Mouse (Mus musculus) 3134 (cell line): ENCODE data around the gene Mapk1.
A peak's percentile ranks its signal among the peaks of the same experiment; 100 is the strongest.

Source experiments
- DNase-seq: peaks from one replicate; pipeline ENCODE4 v3.0.0-alpha.2; 2011; ENCODE audit warnings: low spot score; ENCODE audit not compliant: insufficient read length; ENCODE audit errors: extremely low read depth

Gene Mapk1

GRCm38 (mm10) chr16:17015111-17015852 lies 32.1 kb downstream of the Mapk1 start:
- no peak for DNase-seq

- DNase-seq, result no peak
These were observed 32.7 kb downstream of the Mapk1 start for GRCm38 (mm10) chr16:17015853-17016230.

GRCm38 (mm10) chr16:17018071-17018470 lies 34.9 kb downstream of the Mapk1 start:
- DNase-seq, result no peak

GRCm38 (mm10) chr16:17024469-17025148 lies 41.4 kb downstream of the Mapk1 start:
- peak; percentile 23 for DNase-seq

- DNase-seq, result no peak
These were observed 47.0 kb downstream of the Mapk1 start for GRCm38 (mm10) chr16:17029971-17030695.

GRCm38 (mm10) chr16:17033754-17034153 lies 50.6 kb downstream of the Mapk1 start:
- no peak for DNase-seq

- DNase-seq, result no peak
These were observed 57.5 kb downstream of the Mapk1 start for GRCm38 (mm10) chr16:17040716-17041115.

GRCm38 (mm10) chr16:17041417-17041816 lies 58.2 kb downstream of the Mapk1 start:
- DNase-seq, result no peak

- DNase-seq, result no peak
These were observed 61.1 kb downstream of the Mapk1 start for GRCm38 (mm10) chr16:17044320-17044719.

- DNase-seq, result no peak
These were observed 62.1 kb downstream of the Mapk1 start for GRCm38 (mm10) chr16:17045287-17045686.

GRCm38 (mm10) chr16:17049886-17050285 lies 66.7 kb downstream of the Mapk1 start:
- no peak for DNase-seq

GRCm38 (mm10) chr16:17052087-17052486 lies 68.9 kb downstream of the Mapk1 start:
- DNase-seq, result no peak

GRCm38 (mm10) chr16:17053903-17054302 lies 70.7 kb downstream of the Mapk1 start:
- DNase-seq, result no peak

GRCm38 (mm10) chr16:17055584-17055983 lies 72.4 kb downstream of the Mapk1 start:
- DNase-seq, result no peak

GRCm38 (mm10) chr16:17062338-17062737 lies 79.2 kb downstream of the Mapk1 start:
- DNase-seq, result no peak

GRCm38 (mm10) chr16:17067552-17067951 lies 84.4 kb downstream of the Mapk1 start:
- DNase-seq, result no peak

- peak; percentile 68 for DNase-seq
These were observed 86.6 kb downstream of the Mapk1 start, which contains the start of gene Ypel1 for GRCm38 (mm10) chr16:17069511-17070443. Ypel1 (plus strand) TSS chr16:17069696.

- no peak for DNase-seq
These were observed 87.5 kb downstream of the Mapk1 start for GRCm38 (mm10) chr16:17070716-17071115.

GRCm38 (mm10) chr16:17073000-17073399 lies 89.8 kb downstream of the Mapk1 start:
- no peak for DNase-seq

- DNase-seq, result no peak
These were observed 93.1 kb downstream of the Mapk1 start for GRCm38 (mm10) chr16:17076301-17076700.
